Mouse (Mus musculus) regulatory T cell (primary cell): Measurements from ENCODE around the gene Tubgcp3.
"Not testable (repeated sequence)": the region's sequence is repeated elsewhere in the genome, so short reads cannot be mapped to it uniquely, and the experiment has no call there.

Source experiments
- in situ Hi-C: fragments of 300-600 bp; cut with MboI, MseI; formaldehyde crosslinking; loops from one replicate; pipeline ENCODE4 v1.15.1; 2025; ENCODE audit warnings: high pct_unique_total_duplicates

The Tubgcp3 gene

GRCm38 (mm10) chr8:12644341-12644740 is 27.7 kb downstream of the Tubgcp3 start:
- in situ Hi-C loops: no loop called here

DNA sequence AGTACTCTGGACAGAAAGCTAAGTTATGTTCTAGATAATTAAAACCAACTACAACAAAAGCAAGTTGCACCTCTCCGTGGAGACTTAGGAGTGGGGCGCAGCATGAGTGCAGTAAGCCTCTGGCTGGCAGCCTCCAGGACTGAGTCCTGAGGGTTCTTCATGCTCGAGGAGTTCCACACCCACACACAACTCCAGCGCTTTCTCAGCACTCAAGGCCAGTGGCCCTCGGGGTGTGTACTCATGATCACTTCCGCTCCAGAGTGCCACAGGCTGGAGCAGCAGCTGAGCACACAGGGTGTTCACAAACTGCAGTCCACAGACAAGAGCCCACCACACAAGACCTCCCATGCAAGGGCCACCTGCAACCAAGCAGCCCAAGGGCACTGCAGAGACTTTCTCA is 30.5 kb downstream of the Tubgcp3 start:
- in situ Hi-C loops: no loop called here

GRCm38 (mm10) chr8:12638446-12638845 is 33.6 kb downstream of the Tubgcp3 start:
- in situ Hi-C loops: no loop called here

- in situ Hi-C loops: no loop called here
These were observed 36.7 kb downstream of the Tubgcp3 start for GRCm38 (mm10) chr8:12635366-12635765.

DNA sequence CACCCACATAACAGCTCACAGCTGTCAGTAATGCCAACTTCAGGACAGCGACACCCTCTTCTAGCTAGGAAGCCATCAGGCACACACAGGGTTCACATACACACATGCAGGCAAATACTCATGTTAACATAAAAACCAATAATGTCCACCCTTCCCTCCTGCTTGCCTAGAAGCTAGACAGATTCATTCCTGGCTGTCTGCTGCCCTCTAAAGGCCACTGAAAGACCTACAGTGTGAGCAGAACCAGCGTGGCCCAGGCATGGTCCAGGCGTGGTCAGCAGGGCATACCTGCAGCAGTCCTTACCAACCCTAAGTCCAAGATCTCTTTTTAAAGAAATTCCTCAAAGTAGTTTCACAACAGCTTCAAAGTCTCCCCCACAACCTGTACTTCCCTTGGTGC is 43.0 kb downstream of the Tubgcp3 start:
- in situ Hi-C loops: no loop called here

DNA sequence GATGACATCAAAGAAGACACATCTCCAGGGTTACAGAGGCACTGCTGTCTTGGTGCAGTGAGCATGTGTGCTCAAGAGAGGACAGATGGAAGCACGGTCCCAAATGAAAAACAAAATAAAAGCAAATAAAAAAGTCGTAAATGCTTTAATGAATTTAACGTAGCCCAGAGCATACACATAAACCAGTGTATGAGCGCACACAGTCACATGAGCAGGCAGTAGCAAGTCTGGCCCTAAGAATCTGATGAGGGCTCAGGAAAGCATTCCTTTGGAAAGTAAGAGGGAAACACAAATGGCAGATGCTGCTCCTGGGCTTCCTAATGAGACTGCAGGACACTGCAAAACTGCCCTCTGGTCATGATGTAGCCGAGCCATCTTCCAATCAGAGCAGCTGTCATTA is 46.2 kb downstream of the Tubgcp3 start:
- in situ Hi-C loops: no loop called here

GRCm38 (mm10) chr8:12621550-12622222 is 50.4 kb downstream of the Tubgcp3 start:
- in situ Hi-C loops: no loop called here

- in situ Hi-C loops: not testable (repeated sequence)
These were observed 54.7 kb downstream of the Tubgcp3 start for GRCm38 (mm10) chr8:12617369-12617768.

GRCm38 (mm10) chr8:12613201-12613600 is 58.8 kb downstream of the Tubgcp3 start:
- in situ Hi-C loops: no loop called here

DNA sequence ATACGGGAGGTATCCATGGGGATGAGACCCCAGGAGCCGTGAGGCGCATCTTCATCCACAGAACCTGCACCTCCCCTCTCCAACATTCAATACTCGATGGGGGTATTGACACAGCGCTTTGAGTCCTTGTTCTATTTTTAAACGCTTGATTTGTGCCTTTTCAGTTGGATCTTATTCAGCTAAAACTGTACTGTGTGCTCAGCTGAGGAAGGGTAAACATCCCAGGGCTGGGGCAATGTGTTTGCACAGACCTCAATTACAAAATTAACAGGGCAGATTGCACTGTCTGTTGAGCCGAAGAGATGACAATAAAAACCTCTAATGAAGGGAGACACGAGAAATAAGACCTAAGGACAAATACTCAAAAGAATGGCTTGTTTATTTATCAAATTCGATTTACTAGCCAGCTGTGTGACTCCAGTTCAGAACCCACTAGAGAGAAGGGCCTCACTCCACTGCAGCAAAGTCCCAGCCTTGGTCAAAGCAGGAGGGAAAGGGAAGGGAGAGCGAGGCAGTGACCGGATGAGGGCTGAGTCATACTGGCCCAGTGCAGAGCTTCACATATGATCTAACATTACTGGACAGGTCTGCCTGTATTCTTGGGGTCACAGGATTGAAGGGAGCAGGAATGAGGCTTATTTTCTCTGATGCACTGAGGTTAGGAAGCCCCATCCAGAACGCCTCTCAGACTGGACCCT is 62.1 kb downstream of the Tubgcp3 start:
- in situ Hi-C loops: loop anchor here (5.0 kb wide), 1 partner anchor 67 kb away; no protein-coding TSS in a partner anchor

DNA sequence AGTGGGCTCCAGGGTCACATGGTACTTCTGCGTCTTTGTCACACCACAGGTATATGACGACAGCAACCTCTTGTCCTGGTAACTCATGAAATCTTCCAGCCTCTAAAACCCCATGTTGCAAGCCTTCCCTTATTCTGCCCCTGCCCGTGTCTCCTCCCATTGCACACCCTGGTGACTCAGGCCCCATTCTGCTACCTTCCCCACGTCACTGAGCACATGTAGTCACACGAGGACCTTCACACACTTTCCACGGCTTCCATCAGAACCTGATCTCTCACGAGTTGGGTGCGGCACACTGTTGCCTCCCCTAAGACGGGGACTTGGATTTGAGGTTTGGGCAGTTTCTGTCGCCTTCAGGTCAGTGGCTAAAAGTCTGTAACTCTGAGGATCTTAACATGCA is 63.2 kb downstream of the Tubgcp3 start:
- in situ Hi-C loops: loop anchor here (5.0 kb wide), 1 partner anchor 68 kb away; no protein-coding TSS in a partner anchor

DNA sequence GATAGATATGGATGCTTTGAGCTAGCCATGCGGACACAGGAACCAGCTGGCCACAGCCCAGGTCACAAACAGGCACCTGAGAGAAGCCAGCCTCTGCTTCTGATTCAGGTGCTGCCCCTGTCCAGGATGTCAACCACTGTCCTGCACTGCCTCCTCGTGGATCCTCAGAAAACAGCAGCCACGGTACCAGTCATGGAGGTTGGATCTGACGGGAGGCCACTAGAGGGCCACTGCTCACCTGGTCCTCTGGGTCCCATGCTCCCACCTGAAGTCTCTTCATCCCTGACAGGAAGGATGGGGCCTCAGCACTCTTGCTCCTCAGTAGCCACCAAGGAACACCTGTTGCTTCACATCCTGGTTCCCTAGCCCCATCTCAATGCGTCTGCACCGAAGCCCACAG is 64.8 kb downstream of the Tubgcp3 start:
- in situ Hi-C loops: loop anchor here (5.0 kb wide), 1 partner anchor 70 kb away; no protein-coding TSS in a partner anchor

- in situ Hi-C loops: loop anchor here (5.0 kb wide), 1 partner anchor 916 kb away; no protein-coding TSS in a partner anchor
These were observed 88.3 kb downstream of the Tubgcp3 start for GRCm38 (mm10) chr8:12583785-12584184.

DNA sequence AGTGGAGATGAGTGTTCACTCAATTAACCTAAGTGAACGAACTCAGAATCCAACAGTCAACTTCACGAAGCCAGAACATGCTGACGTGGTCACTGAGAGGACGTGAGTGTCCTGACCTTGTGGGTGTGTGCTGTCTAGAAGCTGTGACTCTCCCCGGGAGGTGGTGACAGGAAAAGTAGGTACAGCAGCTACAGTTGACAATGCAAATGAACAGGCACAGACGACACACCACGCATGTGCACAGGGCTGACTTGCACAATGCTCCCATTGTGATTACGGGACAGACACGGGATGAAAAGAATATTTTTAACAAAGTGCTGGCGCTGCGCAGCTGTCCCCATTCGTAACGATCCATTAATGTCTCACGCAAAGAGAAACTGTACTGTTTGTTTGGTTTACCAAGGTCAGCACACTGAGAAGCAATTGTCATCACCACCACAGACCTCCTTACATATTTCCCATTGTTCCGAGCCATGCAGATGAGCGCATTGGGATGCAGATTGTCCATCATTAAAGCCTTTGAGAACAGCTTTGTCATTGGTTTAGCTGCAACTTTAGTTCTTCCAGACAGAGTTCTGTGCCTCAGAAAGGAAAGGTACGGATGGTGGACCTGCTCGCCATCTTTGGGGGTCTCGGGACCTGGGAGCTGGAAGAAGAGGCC is 92.6 kb downstream of the Tubgcp3 start:
- in situ Hi-C loops: not testable (repeated sequence)

DNA sequence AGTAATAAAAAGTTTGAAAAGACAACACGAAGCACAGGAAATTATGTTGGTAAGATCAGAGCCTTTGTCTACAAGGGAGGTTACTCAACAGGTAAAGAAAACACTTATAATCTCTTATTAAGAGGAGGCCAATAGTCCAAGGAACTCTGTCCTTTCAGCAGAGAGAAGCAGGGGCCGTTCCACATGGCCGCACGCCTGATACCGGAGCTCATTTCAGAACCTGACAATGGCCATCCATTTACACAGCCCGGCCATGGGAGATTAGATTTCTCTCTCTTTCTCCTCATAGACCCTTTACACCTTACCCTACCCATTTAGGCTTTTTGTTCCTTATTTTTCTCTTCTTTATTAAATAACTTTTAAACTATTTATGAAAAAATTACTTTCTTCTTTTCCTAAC is 95.3 kb downstream of the Tubgcp3 start:
- in situ Hi-C loops: no loop called here

GRCm38 (mm10) chr8:12576003-12576402 is 96.0 kb downstream of the Tubgcp3 start:
- in situ Hi-C loops: no loop called here

DNA sequence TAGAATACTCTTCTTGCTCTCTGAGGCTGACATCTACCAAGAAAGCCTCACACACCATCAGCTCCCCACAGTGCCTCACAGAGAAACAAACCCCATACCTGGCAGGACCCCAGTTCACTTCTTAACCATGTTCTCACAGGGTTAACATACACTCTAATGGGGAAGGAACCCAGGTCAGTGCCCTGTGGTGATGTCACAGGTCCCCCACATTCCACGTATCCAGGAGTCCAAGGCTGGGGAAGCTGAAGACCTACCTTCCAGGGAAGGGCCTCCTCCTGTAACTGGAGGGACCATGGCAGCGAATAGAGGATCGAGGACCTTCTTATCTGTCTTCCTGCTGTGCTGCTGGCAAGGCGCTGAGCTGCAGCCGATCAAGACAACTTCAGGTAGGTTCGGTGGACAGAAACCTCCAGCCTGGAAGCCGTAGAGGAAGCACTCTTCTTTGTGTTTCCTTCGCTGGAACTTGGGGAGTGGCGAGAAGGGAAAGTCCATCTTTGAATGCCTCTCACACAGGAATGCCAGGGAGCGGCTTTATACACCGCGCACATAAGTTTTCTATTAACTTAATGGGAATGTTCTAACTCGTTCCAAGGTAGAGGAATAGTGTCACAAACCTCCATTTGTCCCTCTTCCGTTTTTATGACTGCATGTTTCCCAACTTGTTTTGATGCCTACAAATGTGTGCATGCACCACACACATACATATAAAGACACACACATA is 99.1 kb downstream of the Tubgcp3 start, which contains the start of gene Spaca7:
Spaca7 (plus strand) TSS at position 216 of the 721 bp plus-strand sequence.
- in situ Hi-C loops: no loop called here

- in situ Hi-C loops: no loop called here
These were observed 105.5 kb downstream of the Tubgcp3 start for GRCm38 (mm10) chr8:12566509-12566908.

- in situ Hi-C loops: no loop called here
These were observed 106.6 kb downstream of the Tubgcp3 start for GRCm38 (mm10) chr8:12565488-12565887.

- in situ Hi-C loops: no loop called here
These were observed 107.7 kb downstream of the Tubgcp3 start for GRCm38 (mm10) chr8:12564307-12564706.
